Comparison of ENCODE assay signal across 8 mouse cellular contexts in genomic region chr7:119793586-119794250, GRCm38 (mm10). TPM values are rescaled to one million over a fixed set of nuclear protein-coding genes. Genes with fewer than 3 reads are reported as not detected.
DNase-seq lines count a peak whose midpoint lies in the region; ATAC-seq and TF ChIP-seq lines count a peak whose summit lies in the region.

TSS of gene Rexo5 (plus strand) at chr7:119794006.
TSS of gene Eri2 (minus strand) at chr7:119794058.

- peak within 1 kb of the TSS; percentile 87 for H3ac ChIP-seq in C2C12 (ENCODE audit: control insufficient read depth, insufficient read length, low read depth)

- no peaks in the 10 kb centered on the region for H3K27me3 ChIP-seq in C2C12 (ENCODE audit: control insufficient read depth, insufficient read depth, insufficient read length)
- H3K27me3 ChIP-seq in embryonic facial prominence, embryonic 15.5 days = no peaks in the 10 kb centered on the region
- no peaks in the 10 kb centered on the region for H3K27me3 ChIP-seq in liver, adult 2 months (ENCODE audit: control insufficient read depth, insufficient read depth, low read length)

- peaks cover 10% of the 10 kb centered on the region for H3K36me3 ChIP-seq in C2C12 (ENCODE audit: control insufficient read depth, insufficient read depth)
- peaks cover 8% of the 10 kb centered on the region; the same call in 1 of the 2 replicates for H3K36me3 ChIP-seq in embryonic facial prominence, embryonic 15.5 days
- no peaks in the 10 kb centered on the region; the same call in none of the 2 replicates for H3K36me3 ChIP-seq in liver, adult 2 months (ENCODE audit: control insufficient read depth, insufficient read depth, low read length)

- H3K9me3 ChIP-seq in embryonic facial prominence, embryonic 15.5 days (replicated peaks) = no peaks in the 10 kb centered on the region

- peak within 1 kb of the TSS; percentile 81 for H3K4me2 ChIP-seq in embryonic facial prominence, embryonic 15.5 days (replicated peaks)

- no peak for TF ChIP-seq POLR2A in bone marrow macrophage, adult 2 months (IDR thresholded peaks at IDR 0.05; ENCODE audit: borderline replicate concordance, low read depth, low read length)
- 0 out of 2 replicates have a peak, but pooled peaks have one; percentile 12 for TF ChIP-seq POLR2A in liver, adult 2 months (IDR thresholded peaks at IDR 0.05; ENCODE audit: extremely low read depth, insufficient read depth, low read length)

- H3K4me3 ChIP-seq in C2C12 (ENCODE audit: insufficient read depth, poor library complexity, severe bottlenecking) = peak within 1 kb of the TSS; percentile 59
- peak within 1 kb of the TSS; percentile 75 for H3K4me3 ChIP-seq in bone marrow macrophage, adult 2 months (ENCODE audit: insufficient read depth, low read length)
- peak within 1 kb of the TSS; percentile 74 for H3K4me3 ChIP-seq in embryonic facial prominence, embryonic 15.5 days (replicated peaks)
- peak within 1 kb of the TSS; percentile 80 for H3K4me3 ChIP-seq in liver, adult 2 months (ENCODE audit: insufficient read depth, low read depth, low read length)

- ATAC-seq in embryonic facial prominence, embryonic 15.5 days (ENCODE audit: insufficient number of reproducible peaks, low FRiP score, low TSS enrichment, low read depth) = peak; percentile 99
- ATAC-seq in monocyte, adult 5-6 weeks (replicated peaks; ENCODE audit: insufficient number of reproducible peaks, low FRiP score, low TSS enrichment, poor library complexity, severe bottlenecking) = peak; percentile 90

- H3K4me1 ChIP-seq in bone marrow macrophage, adult 2 months (ENCODE audit: control insufficient read depth, insufficient read depth, low read length) = no peaks in the 10 kb centered on the region; the same call in 1 of the 2 replicates
- H3K4me1 ChIP-seq in embryonic facial prominence, embryonic 15.5 days = peaks cover 8% of the 10 kb centered on the region
- no peaks in the 10 kb centered on the region for H3K4me1 ChIP-seq in liver, adult 2 months (ENCODE audit: control insufficient read depth, insufficient read depth, low read length)

- peak within 1 kb of the TSS; percentile 5; the same call in 1 of the 2 replicates for H3K27ac ChIP-seq in bone marrow macrophage, adult 2 months (ENCODE audit: insufficient read depth, low read depth, low read length)
- H3K27ac ChIP-seq in embryonic facial prominence, embryonic 15.5 days (replicated peaks) = peak within 1 kb of the TSS; percentile 82
- no peak within 1 kb of the TSS for H3K27ac ChIP-seq in liver, adult 2 months (replicated peaks; ENCODE audit: insufficient read depth, low read depth, low read length)

- peaks cover 26% of the 10 kb centered on the region for H3K79me2 ChIP-seq in C2C12 (ENCODE audit: control insufficient read depth, insufficient read depth)
- H3K79me2 ChIP-seq in liver, adult 2 months (ENCODE audit: control insufficient read depth, insufficient read depth, low read length) = no peaks in the 10 kb centered on the region

- peaks cover 2% of the 10 kb centered on the region for H3K79me3 ChIP-seq in C2C12 (ENCODE audit: low read depth)

- H3K9ac ChIP-seq in embryonic facial prominence, embryonic 15.5 days = peak within 1 kb of the TSS; percentile 69
- peak within 1 kb of the TSS; percentile 75 for H3K9ac ChIP-seq in liver, adult 2 months (ENCODE audit: low read depth, low read length)

- no peak for TF ChIP-seq CTCF in C2C12 (IDR thresholded peaks at IDR 0.05; ENCODE audit: control insufficient read depth, insufficient read depth, insufficient read length)
- TF ChIP-seq CTCF in bone marrow macrophage, adult 2 months (IDR thresholded peaks at IDR 0.05; ENCODE audit: low read depth, low read length) = no peak
- TF ChIP-seq CTCF in liver, adult 2 months (IDR thresholded peaks at IDR 0.05; ENCODE audit: low read depth, low read length) = no peak

- WGBS in embryonic facial prominence, embryonic 15.5 days = under 1% methylated on average over 52 of the region's 53 CpGs
- under 1% methylated on average over 53 of the region's 53 CpGs for WGBS in liver, adult 2 months

- DNase-seq in heart, adult 9 months (ENCODE audit: low spot score in 2 of 2) = peak; percentile 74 to 80
- DNase-seq in kidney, adult 9 months = peak; percentile 79
- DNase-seq in liver, adult 2 months (ENCODE audit: extremely low read depth, low read depth, low spot score) = peak; percentile 52
- peak; percentile 86 for DNase-seq in spleen, postnatal 36 days (ENCODE audit: low spot score in 2 of 2)

TF ChIP-seq in C2C12, 6 proteins besides CTCF, POLR2A, EP300 and RAD21:
- no peak for TF ChIP-seq MYOD1 (IDR thresholded peaks at IDR 0.05; ENCODE audit: control insufficient read depth, insufficient read length, low read depth)
TF ChIP-seq in C2C12: peak in this region for 0.

RNA-seq across cellular contexts. Expression of gene Rexo5, which starts in this region (rescaled TPM):
- 3.5 TPM for polyA plus RNA-seq in C2C12 (2012; fragmentation: generic; extraction: Trizol)
- 17.0 and 27.5 TPM in 2 replicates for polyA plus RNA-seq in bone marrow macrophage, adult 2 months (2012; ENCODE audit: insufficient read depth, insufficient read length, missing spikeins)
- polyA plus RNA-seq in embryonic facial prominence, embryonic 15.5 days (2015; fragmentation: Nextera tagmentation; extraction: Ambion mirVana) = 19.4 and 20.1 TPM in 2 replicates
- 4.8 and 5.4 TPM in 2 replicates for total RNA-seq in liver, adult 2 months (2014; rRNA removed)
- 1.0 and 1.9 TPM in 2 replicates for polyA plus RNA-seq in liver, adult 2 months (2012; rRNA removed)
- total RNA-seq in monocyte, adult 5-6 weeks (2017) = 9.6 to 61.3 TPM (median 56.9 TPM) in 3 replicates

RNA-seq across cellular contexts. Expression of gene Eri2, which starts in this region (rescaled TPM):
- polyA plus RNA-seq in C2C12 (2012; fragmentation: generic; extraction: Trizol) = 3.3 TPM
- polyA plus RNA-seq in bone marrow macrophage, adult 2 months (2012; ENCODE audit: insufficient read depth, insufficient read length, missing spikeins) = 8.9 and 9.6 TPM in 2 replicates
- 18.5 and 19.8 TPM in 2 replicates for polyA plus RNA-seq in embryonic facial prominence, embryonic 15.5 days (2015; fragmentation: Nextera tagmentation; extraction: Ambion mirVana)
- 3.6 and 4.5 TPM in 2 replicates for total RNA-seq in liver, adult 2 months (2014; rRNA removed)
- 0.61 and 0.80 TPM in 2 replicates for polyA plus RNA-seq in liver, adult 2 months (2012; rRNA removed)
- 1.6 to 4.3 TPM (median 2.9 TPM) in 3 replicates for total RNA-seq in monocyte, adult 5-6 weeks (2017)
